Mouse (Mus musculus) brain, adult 2 months (tissue): Measurements from ENCODE around the gene Mthfsl.
"Not testable (repeated sequence)": the region's sequence is repeated elsewhere in the genome, so short reads cannot be mapped to it uniquely, and the experiment has no call there.

ENCODE experiments used
- DNase-seq: peaks from one replicate; pipeline ENCODE4 v3.0.0; 2011; ENCODE audit warnings: low read depth, low spot score

Gene Mthfsl

DNA sequence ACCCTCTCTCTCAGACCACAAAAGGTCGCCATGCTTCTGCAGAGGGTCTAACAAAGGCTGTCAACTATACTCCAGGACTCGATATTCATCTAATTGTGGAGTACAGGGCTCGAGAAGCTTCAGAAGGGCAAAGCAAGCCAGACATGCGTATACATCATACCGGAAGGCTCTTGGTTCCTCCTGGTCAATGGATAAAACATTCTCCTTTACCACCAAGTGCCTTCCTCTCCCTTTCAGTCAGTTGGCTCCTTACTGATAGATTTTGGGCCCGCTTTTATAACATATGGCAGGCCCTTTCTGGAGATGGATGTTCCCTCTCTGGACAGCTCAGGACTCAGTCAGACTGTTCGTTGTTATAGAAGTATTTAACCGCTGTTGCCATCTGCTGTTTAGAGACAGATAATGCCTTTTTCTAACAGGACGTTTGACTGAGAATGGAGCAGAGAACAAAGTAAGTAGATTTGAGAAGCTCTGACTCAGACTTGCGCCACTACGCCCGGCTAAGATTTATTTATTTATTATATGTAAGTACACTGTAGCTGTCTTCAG lies at the start of gene Mthfsl:
TSS of gene Mthfsl (minus strand) at position 308 of the 549 bp plus-strand sequence.
- DNase-seq, result peak; percentile 40

DNA sequence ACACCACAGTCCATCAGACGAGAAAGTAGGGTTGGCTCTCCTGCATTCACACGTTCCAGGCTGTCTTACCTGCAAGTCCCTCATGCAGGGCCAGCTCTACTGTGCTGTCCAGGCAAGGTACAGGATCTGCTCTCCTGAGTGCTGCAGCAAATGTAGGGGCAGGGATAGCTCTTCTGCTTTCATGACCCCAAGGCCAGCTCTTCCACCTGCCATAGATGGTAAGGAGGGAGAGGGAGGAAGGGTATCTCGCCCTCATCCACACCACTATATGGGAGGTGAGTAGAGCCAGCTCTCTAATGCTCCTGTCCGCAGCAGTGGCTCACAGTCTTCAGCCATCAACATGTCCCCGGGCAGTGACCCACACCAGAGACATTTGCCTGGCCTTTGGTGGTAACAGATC lies 49.4 kb upstream of the Mthfsl start:
- not testable (repeated sequence) for DNase-seq

DNA sequence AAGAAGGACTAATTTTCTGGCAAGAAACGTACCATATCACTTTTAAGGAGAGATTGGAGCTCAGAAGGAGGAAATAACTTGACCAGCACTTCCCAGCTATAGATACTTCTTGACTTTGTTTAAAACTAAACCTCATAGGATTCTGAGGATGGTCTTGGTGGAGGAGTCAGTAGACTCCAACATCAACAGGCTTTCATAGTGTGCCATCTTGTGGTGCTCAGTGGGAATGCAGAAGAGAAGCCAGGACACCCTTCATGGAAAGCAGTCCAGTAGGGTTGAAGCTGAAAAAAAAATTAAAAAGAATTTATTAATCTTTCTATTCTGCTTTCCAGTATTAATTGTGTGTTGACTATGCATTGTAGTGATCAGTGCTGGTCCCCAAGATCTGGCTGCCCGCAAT lies 26.6 kb upstream of the Mthfsl start:
- DNase-seq, result not testable (repeated sequence)

DNA sequence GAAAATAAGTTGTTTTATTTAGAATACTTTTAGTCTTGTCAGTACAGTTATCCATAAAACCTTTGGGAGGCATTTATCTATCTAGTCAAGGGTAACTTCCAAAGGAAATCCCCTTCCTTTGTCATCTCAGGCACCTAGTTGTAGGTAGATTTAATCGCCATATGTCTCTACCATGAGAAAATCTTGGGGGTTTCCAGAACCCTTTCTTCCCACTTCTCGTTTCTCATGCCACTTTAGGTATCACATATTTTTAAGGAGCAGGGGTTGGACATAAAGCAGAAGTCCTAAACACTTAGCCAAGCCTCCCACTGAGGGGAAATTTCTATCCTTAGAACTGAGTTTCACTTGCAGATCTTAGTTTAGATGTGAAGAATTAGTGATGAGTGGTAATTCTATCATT lies 25.9 kb upstream of the Mthfsl start:
- not testable (repeated sequence) for DNase-seq

DNA sequence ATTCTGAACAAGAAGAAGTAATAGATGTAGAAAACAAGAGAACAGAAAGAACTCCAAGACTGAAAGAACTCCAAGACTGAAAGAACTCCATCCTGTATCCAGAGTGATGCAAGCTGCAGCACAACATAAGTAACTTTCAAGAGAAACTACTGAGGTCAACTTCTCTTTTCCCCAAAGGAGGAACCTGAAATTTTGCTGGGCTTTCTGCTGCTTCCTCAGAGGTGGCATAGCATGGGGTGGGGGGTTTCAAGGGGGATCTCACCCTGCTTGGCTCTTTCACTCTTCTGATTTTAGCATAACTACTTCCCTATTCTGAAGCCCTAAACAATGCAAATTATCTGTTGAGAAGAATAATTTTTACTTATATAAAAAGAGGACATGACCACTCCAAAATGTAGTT lies 15.2 kb upstream of the Mthfsl start:
- DNase-seq, result not testable (repeated sequence)

DNA sequence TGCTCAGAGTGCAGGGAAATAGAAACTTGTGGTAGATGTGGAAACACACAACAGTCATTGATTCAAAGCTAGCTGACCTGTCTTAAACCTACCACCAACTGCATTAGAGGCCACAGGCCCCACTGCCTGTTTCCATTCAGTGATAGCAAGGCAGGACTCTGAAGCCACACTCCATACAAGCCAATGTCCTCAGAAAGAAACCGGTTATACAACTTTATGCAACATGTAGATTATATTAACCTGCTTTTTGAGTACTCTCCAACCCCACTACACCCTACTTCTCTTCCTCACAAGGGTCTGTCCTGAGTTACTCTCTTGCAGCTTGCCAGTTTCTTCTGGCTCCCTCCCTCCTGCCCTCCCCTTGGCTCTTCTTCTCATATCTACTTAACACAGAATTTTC lies 13.1 kb upstream of the Mthfsl start:
- DNase-seq, result not testable (repeated sequence)

DNA sequence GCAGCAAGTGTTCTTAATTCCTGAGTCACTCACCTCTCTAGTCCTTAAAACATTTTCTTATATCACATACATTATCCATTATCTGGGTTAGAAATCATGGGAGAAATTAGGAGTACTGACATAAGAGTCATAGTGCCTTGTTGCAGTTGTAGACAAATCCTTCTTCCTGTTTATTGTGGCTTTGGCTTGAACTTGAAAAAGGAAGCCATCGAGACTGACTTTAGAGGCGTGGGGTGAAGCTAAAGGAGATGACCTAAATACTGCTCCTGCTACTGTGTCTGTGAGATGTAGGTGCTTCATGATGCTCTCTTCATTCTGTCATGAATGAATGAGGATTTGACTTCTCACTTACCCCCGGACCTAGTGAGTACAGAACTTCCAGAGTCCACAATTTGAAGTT lies 12.2 kb upstream of the Mthfsl start:
- DNase-seq, result not testable (repeated sequence)

DNA sequence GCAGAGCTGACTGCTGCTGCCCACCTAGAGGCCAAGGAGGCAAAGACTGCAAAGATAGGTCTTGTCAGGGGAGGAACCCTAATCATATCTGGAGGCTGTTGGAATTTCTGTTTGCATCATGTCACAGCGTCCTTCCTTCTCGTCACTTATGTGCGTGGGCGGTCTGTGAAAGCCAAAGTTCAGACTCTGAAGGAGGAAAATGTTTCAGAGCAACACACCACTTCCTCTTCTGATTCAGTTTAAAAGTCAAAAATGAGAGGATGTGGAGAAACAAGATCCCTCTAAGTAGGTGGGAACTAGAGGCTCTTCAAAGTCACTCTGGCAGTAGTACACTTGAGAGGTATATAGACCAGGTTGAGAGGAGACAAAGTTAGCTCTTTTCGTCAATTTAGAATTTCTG lies 11.6 kb upstream of the Mthfsl start, which contains the start of gene Bcl2a1d:
TSS of gene Bcl2a1d (minus strand) at position 187 of the 400 bp plus-strand sequence.
- peak; percentile 2 for DNase-seq

DNA sequence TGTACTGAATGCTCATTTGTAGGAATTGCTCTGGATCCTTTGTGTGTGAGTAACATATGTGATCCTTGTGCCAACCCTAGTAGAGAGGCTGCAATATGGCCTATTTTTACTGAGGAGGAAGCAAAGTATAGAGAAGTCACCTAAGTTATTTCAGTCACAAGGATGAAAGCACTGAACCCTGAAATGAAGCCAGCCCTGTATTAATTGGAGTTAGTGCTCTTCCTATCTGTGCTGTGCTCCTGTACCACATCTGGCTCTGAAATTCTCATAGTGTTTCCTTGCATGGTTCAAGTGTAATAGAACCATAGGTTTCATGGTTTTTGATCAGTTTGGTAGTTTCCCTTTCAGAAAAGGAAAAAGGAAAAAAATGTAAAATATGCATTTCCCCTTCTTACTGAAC lies 8.2 kb upstream of the Mthfsl start:
- not testable (repeated sequence) for DNase-seq

DNA sequence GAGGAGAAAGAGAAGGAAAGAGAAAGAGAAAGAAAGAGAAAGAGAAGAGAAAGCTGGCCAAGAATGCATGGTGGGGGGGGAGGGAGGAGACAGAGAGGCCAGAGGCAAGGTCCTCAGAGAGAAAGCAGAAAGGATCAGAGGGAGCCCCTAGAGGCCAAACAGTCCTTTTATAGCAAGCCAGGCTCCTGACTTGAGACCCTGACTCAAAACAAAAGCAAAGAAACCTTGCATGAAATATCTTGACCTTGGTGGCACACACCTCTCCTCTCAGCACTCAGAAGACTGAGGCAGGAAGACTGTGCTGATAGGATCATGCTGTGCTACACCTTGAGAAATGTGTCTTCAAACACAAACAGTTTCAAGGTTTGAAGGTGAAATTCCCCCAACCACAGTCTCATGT lies 1.5 kb upstream of the Mthfsl start:
- DNase-seq, result not testable (repeated sequence)

DNA sequence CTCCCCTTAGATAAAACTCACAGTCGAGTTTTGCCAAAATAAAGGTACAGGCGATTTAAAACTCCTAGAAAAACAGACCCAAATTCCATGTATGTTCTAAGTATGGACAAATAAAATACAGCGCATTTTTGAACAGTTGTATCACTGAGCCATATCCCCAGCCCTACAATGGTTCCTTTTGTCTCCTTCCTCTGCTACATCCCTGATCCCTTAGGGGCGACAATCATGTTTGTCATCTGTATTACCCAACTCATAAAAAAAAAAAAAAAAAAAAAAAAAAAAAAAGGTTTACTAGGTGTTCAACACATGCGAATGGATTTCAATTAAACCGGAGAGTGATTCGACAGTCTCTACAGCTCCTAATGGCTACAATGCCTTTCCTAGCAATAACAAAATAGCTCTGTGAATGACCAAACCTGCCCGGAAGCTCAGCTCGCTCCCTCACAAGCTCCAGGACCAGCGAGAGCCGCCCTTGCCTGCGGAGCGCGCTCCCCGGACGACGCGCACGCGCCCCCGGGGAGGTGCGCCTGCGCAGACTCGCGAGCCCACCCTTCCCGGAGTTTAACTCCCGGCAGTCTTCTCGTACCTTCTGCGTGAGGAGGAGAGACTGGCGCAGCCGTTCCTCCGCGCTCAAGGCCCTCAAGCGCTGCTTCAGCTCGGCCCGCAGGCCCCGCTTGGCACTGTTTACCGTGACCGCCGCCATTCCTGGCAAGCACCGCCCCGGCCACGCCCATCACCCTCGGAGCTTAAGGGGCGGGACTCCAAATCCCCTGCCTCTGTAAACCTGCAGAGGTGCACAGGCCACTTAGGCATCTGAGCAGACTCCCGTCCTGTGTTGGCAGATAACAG lies 799 bp downstream of the Mthfsl start:
- peak; percentile 18 for DNase-seq

DNA sequence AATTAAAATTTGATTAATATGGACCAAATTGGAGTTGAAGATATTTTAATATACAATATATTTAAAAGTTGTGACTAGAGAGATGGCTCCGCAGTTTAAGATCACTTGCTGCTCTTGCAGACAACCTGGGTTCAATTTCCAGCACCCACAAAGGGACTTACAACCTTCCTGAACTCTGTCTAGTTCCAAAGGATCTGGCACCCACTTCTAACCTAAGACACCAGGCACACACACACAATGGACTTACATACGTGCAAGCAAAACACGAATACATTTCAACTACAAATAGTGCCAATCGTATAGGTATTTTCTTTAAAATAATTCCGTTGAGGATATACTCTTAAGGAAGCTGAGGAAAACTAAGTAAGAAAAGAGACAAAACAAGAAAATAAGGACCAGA lies 1.5 kb downstream of the Mthfsl start:
- DNase-seq, result not testable (repeated sequence)

DNA sequence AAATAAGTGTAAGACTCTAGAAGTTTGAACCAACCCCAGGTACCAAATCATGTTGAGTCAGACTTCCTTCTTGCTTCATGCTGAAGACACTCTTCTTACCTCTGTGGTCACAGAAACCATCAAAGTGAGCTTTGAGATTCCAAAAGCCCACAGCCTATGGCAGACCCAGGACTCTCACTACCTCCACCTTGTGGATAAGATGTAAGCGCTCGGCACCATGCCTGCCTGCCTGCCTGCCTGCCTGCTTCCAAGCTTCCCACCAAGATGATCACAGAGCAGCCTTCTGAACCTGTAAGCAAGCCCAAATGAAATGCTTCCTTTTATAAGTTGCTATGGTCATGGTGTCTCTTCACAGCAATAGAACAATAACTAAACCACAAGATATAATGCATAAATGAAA lies 2.0 kb downstream of the Mthfsl start:
- DNase-seq, result peak; percentile 53

DNA sequence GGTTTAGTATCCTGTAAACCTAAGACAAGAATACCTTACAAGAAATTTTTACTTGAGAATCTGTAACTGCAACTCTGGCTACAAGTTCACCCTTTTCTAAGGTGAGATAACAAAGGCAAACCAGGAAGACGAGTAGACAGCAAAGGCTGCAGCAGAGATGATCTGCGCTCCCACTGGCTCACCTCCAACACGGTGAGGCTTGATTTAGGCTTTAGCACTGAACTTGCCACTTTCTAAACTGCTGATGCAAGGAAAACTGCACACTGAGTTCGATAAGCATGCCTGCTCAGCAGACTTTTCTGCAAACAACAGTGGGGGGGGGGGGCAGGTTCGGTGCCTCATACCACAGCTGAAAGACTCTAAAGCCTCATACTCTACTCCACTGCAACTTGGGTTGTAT lies 5.6 kb downstream of the Mthfsl start:
- DNase-seq, result not testable (repeated sequence)

DNA sequence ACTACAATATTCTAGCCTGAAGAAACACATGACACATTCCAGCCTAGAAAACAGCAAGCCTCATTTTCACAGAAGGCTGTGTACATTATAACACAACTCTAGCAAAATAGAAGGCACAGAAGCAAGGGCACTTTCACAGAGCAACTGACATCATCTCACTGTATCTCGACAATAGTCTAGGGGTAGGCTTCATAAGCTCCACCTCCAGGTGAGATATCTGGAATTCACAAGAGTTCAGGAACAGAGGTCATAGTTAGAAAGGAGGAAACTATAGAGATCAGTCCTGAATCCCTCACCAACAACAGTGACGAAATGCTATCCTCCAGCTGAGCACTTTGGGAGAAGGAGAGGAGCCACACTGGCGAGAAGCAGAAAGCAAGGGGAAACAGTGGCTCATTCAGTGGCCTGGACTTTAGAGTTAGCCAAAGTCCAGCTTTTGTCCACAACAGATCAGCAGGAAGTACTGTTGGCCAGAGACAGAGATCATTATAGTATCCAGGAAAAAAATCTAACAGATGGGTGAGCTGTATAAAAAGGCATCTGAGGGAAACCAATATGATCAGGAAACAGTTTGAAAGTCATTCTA lies 7.8 kb downstream of the Mthfsl start:
- peak; percentile 37 for DNase-seq

DNA sequence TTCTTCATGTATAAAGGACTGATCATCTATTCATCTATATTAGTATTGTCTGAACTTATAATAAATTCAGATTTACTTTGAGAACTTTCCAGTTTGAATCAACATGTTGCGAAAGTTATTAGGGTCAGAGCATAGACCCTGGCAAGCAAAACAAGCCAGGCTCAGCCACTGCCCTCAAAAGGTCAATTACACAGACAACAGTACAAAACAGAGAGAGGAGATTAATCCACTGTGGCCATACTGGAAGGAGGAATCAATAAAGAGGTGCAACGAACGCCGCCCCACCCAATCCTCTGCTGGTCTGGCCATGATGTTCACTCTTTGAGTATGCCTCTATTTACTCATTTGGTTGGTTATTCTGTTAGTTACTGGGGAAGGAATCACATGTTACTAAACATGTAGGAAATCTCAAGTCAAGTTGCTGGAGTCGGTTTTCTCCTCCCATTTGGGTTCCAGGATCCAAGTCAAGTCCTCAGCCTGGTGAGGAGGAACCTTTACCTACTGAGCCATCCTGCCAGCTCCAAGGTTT lies 9.1 kb downstream of the Mthfsl start:
- not testable (repeated sequence) for DNase-seq

DNA sequence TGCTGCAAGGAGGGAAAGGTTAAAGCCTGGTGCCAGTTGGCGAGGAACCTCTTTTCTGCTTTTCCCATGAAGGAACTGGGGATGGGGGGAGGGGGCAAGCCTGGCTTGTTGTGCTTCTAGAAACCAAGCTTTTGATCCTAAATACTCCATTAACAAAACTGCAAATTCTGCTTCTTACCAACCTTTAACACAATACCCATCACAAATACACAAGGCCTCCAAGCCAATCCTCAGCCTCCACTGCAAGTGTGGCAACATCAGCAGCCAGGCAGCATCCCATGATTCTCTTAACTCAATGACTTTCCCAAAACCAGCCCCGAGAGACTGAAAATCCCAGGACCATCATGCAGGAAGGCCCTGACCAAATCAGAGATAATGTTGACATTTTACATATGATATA lies 9.7 kb downstream of the Mthfsl start:
- not testable (repeated sequence) for DNase-seq

DNA sequence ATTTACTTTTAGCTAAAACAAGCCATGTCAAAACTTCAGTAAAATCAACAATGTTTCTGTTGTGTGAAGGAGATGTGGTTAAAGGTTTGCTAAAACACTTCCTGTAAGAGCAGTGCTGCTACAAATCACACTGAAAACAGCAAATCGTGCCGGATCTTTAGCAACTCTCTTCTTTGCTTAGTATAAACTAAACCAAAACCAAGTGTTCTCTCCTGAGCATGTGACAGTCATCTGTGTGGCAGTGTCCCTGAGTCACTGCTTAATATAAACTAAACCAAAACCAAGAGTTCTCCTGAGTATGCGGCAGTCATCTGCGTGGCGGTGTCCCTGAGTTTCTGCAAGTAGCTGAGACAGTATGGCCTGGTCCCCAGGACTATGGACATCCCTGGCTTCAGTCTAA lies 10.3 kb downstream of the Mthfsl start:
- peak; percentile 14 for DNase-seq

DNA sequence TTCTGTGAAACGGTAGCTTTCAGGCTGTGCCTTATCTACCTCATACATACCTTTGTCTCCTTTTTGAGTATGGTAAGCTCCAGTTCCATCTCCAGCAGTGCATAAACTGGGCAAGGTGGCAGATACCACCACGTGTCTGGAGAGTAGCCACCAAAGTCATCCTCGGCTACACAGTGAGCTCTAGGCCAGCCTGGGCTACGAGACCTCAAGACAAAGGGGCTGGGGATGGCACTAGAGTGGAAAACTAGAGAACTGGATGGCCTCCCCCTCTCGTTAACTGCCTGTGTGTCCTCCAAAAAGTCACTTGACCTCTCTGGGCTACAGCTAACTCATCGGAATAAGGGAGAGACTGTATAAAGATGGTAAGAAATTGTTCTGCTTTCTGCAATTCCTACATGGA lies 10.8 kb downstream of the Mthfsl start:
- no peak for DNase-seq

DNA sequence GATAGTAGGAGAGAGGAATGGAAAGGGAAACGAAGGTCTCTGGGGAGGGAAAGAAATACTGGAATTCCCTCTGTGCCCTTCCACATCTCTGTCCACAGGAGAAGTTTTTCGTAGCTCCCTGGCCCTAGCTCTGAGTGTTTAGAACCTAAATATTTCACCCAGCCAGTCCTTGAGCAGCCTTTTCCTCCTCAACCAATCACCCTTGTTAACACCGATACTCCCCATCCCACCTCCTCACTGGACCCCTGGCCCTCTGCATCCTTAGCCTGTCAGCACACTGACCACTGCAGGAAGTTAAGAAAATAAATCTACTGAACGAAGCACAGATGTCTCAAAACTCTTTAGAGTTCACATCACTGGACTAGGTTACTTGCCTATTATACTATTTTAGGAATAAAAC lies 13.4 kb downstream of the Mthfsl start:
- no peak for DNase-seq

DNA sequence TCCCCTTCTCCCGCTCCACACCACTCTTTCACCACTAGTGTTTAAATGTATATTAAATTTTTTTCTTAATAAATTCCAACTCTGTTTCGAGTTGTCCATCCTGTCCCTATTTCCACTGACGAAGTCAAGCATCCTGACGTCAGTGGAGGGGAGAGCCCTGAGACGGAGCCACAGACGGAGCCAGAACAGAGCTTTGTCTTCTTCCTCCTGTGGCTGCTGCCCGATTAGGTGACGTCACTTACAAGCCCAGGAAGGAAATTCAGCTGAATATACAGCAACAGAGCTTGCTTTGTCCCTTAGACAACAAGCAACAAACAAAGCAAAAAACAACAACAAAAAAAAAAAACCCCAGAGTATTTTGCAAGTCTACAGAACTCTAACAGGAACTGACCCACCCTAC lies 14.9 kb downstream of the Mthfsl start:
- peak; percentile 8 for DNase-seq

DNA sequence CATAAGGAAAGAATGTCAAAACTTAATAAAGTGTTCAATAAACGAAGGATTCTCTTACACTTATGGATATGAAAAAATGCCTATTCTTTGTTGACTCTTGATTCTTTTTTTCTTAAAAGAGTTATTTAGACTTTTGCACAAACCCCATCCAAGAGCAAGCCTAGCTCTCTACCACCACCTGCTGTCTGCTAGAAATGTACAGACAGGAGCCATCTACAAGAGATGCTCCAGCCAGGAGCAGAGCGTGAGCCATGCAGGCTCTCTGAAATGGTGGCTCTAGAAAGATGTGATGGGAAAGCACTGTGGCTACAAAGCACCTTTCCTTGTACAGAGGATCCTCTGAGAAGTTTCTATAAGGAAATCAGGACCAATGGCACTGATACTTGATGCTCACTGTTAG lies 21.4 kb downstream of the Mthfsl start:
- not testable (repeated sequence) for DNase-seq
